Mouse (Mus musculus): ENCODE results near the gene Fsd1l. TPM values are rescaled to one million over a fixed set of nuclear protein-coding genes. Genes with fewer than 3 reads are reported as not detected.

The Fsd1l gene
- polyA plus RNA-seq, 1 experiment from 2014 or later, result 1.2 TPM

- no peaks in the 10 kb centered on the region for H3K4me1 ChIP-seq (replicated peaks)
- WGBS (ENCODE audit: insufficient replicate concordance), result 70% methylated on average over 16 of the region's 16 CpGs
- H3K9me3 ChIP-seq (replicated peaks), result no peaks in the 10 kb centered on the region
- no peaks in the 10 kb centered on the region for H3K36me3 ChIP-seq (replicated peaks)
- no peaks in the 10 kb centered on the region for H3K27me3 ChIP-seq
- no peak for ATAC-seq (ENCODE audit: insufficient read depth)
- H3K27ac ChIP-seq (replicated peaks), result no peak overlapping the region
- no peak overlapping the region for H3K4me2 ChIP-seq
- no peak overlapping the region for H3K4me3 ChIP-seq (replicated peaks)
- no peak overlapping the region for H3K9ac ChIP-seq
Measured at GRCm38 (mm10) chr4:53750391-53751120, 119.3 kb downstream of the Fsd1l start.

Other genes starting within 250 kb of the Fsd1l start
- gene Slc44a1, start 191.1 kb upstream of the Fsd1l start, polyA plus RNA-seq (2015; fragmentation: Nextera tagmentation; extraction: Ambion mirVana), result 12.1 and 13.6 TPM in 2 replicates
- 2.6 and 3.1 TPM in 2 replicates for gene Fktn, start 82.5 kb downstream of the Fsd1l start, polyA plus RNA-seq (2015; fragmentation: Nextera tagmentation; extraction: Ambion mirVana)
- gene Tal2, start 148.2 kb downstream of the Fsd1l start, polyA plus RNA-seq (2015; fragmentation: Nextera tagmentation; extraction: Ambion mirVana), result not detected in 2 replicates
- 5.2 and 5.5 TPM in 2 replicates for gene Tmem38b, start 194.6 kb downstream of the Fsd1l start, polyA plus RNA-seq (2015; fragmentation: Nextera tagmentation; extraction: Ambion mirVana)

Measured in liver, embryonic 15.5 days (tissue).